In genomic region chr1:119383916-119384315, GRCm38 (mm10) we compare ENCODE assay signal across 13 mouse cellular contexts. TPM values are rescaled to one million over a fixed set of nuclear protein-coding genes. Genes with fewer than 3 reads are reported as not detected.
DNase-seq lines count a peak whose midpoint lies in the region; ATAC-seq and TF ChIP-seq lines count a peak whose summit lies in the region.
"Had no signal": no experiment of that assay in that cellular context is flagged by ENCODE, and none has a peak within 500 bp of the region (broad histone marks: within the 10 kb centered on the region; RNA-seq: fewer than 3 reads in every experiment).

No protein-coding gene starts in this region.

- no peak overlapping the region for H3K9ac ChIP-seq in liver, postnatal 0 days (replicated peaks)
- H3K9ac ChIP-seq in liver, embryonic 12.5 days, result no peak overlapping the region
- H3K9ac ChIP-seq: embryonic facial prominence, embryonic 12.5 days; midbrain, embryonic 12.5 days; neural tube, embryonic 15.5 days had no signal

- no peak for ATAC-seq in CD4-positive, CD25-positive, alpha-beta regulatory T cell, adult 4 months
- ATAC-seq in liver, postnatal 0 days, result no peak
- no peak for ATAC-seq in erythroblast, adult 5-6 weeks (replicated peaks; ENCODE audit: low FRiP score, poor library complexity, severe bottlenecking)
- ATAC-seq in liver, embryonic 12.5 days, result no peak
- ATAC-seq: hindbrain, embryonic 16.5 days had no signal

- H3K9me3 ChIP-seq in liver, postnatal 0 days (ENCODE audit: low read length), result no peaks in the 10 kb centered on the region
- no peaks in the 10 kb centered on the region for H3K9me3 ChIP-seq in liver, embryonic 12.5 days (replicated peaks)
- H3K9me3 ChIP-seq: embryonic facial prominence, embryonic 12.5 days; midbrain, embryonic 12.5 days; neural tube, embryonic 15.5 days had no signal

- H3K27me3 ChIP-seq in liver, postnatal 0 days (ENCODE audit: insufficient read depth, low read length), result no peaks in the 10 kb centered on the region
- H3K27me3 ChIP-seq in liver, embryonic 12.5 days (replicated peaks), result peaks cover 9% of the 10 kb centered on the region
- H3K27me3 ChIP-seq: neural tube, embryonic 15.5 days had no signal

- 74% methylated on average over 10 of the region's 10 CpGs for WGBS in liver, postnatal 0 days (ENCODE audit: insufficient replicate concordance)
- WGBS in liver, embryonic 12.5 days (ENCODE audit: insufficient replicate concordance), result 67% methylated on average over 10 of the region's 10 CpGs

- intact Hi-C loops in left cerebral cortex, postnatal 14 days (cut with DNase I), result no loop called here

- peak; percentile 72 for DNase-seq in brain, adult 2 months (ENCODE audit: low read depth, low spot score)
- peak; percentile 56 for DNase-seq in brain, embryonic 18.5 days (ENCODE audit: low read depth, low spot score)
- peak; percentile 76 to 82 for DNase-seq in layer of hippocampus, adult 18-20 months (ENCODE audit: low spot score in 2 of 2)
- peak; percentile 81 to 93 for DNase-seq in left cerebral cortex, postnatal 14 days (ENCODE audit: low spot score in 2 of 2)
- DNase-seq in liver, postnatal 0 days, result no peak
- DNase-seq: gastrocnemius, postnatal 14 days had no signal

- TF ChIP-seq EP300 in liver, postnatal 0 days (IDR thresholded peaks at IDR 0.05; ENCODE audit: low read depth), result no peak

- H3K36me3 ChIP-seq in liver, postnatal 0 days (replicated peaks; ENCODE audit: insufficient read depth, low read length), result no peaks in the 10 kb centered on the region
- no peaks in the 10 kb centered on the region for H3K36me3 ChIP-seq in liver, embryonic 12.5 days
- H3K36me3 ChIP-seq: embryonic facial prominence, embryonic 12.5 days; midbrain, embryonic 12.5 days; neural tube, embryonic 15.5 days had no signal

- H3K4me2 ChIP-seq in liver, postnatal 0 days (ENCODE audit: low read depth, low read length), result no peak overlapping the region
- no peak overlapping the region for H3K4me2 ChIP-seq in liver, embryonic 12.5 days
- H3K4me2 ChIP-seq: embryonic facial prominence, embryonic 12.5 days; midbrain, embryonic 12.5 days; neural tube, embryonic 15.5 days had no signal

- no peak overlapping the region for H3K4me3 ChIP-seq in liver, postnatal 0 days (ENCODE audit: low read depth, low read length)
- no peak overlapping the region for H3K4me3 ChIP-seq in liver, embryonic 12.5 days
- H3K4me3 ChIP-seq: embryonic facial prominence, embryonic 12.5 days; midbrain, embryonic 12.5 days; neural tube, embryonic 15.5 days had no signal

- no peak overlapping the region for H3K27ac ChIP-seq in liver, postnatal 0 days (ENCODE audit: low read depth)
- no peak overlapping the region for H3K27ac ChIP-seq in liver, embryonic 12.5 days
- H3K27ac ChIP-seq: embryonic facial prominence, embryonic 12.5 days; midbrain, embryonic 12.5 days; neural tube, embryonic 15.5 days had no signal

- no peaks in the 10 kb centered on the region for H3K4me1 ChIP-seq in liver, postnatal 0 days (ENCODE audit: insufficient read depth)
- H3K4me1 ChIP-seq in liver, embryonic 12.5 days, result no peaks in the 10 kb centered on the region

- TF ChIP-seq CTCF in liver, postnatal 0 days (IDR thresholded peaks at IDR 0.05; ENCODE audit: low read depth), result no peak

RNA-seq across cellular contexts. Expression of gene Inhbb, which starts 38.1 kb away (rescaled TPM):
- total RNA-seq in layer of hippocampus, adult 18-20 months (2021), result 1 to 10 TPM; 5.8 to 6.2 TPM
- 1 to 10 TPM; 6.1 to 6.2 TPM for total RNA-seq in left cerebral cortex, postnatal 14 days (2021)
- polyA plus RNA-seq in CD4-positive, CD25-positive, alpha-beta regulatory T cell, adult 4 months (2017; shearing (Covaris generic)), result not detected
- polyA plus RNA-seq in liver, postnatal 0 days (2015; fragmentation: Nextera tagmentation; extraction: Ambion mirVana), result 0.65 and 0.78 TPM in 2 replicates
- not detected in 2 replicates for total RNA-seq in erythroblast, adult 5-6 weeks (2015; ENCODE audit: low replicate concordance)
- not detected in 2 replicates for total RNA-seq in erythroblast, adult 5-6 weeks (2017; ENCODE audit: low replicate concordance)
- 0.17 and 0.24 TPM in 2 replicates for polyA plus RNA-seq in liver, embryonic 12.5 days (2016; fragmentation: Nextera tagmentation; extraction: Ambion mirVana)

Comparison
In these comparisons a context has a peak if more than half of its experiments do, and no peak if none do; other contexts are left out.
1. RNA of gene Inhbb, which starts 38.1 kb away (total RNA-seq): 6.1 to 6.2 TPM in left cerebral cortex, postnatal 14 days and 5.8 to 6.2 TPM in layer of hippocampus, adult 18-20 months; not detected in erythroblast, adult 5-6 weeks; every median in the first group is over 4 times any median in the second.